Mouse (Mus musculus): ENCODE data around the gene Ephb6.

DNA sequence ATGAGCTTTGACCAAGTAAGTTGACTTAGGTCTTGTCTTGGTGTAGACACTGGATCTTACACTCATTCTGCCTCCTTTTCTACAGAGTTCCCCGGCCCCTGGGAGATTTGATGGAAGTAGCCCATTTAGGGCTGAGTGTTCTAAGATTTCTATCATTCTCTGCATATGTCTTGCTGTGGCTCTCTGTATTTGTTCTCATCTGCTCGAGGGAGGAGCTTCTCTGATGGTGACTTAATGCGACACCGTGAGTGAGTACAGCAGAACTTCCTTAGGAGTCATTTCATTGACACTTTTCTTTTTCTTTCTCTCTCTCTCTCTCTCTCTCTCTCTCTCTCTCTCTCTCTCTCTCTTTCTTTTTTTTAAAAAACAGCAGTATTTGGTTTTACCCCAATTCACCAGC is 38.3 kb upstream of the Ephb6 start:
- TF ChIP-seq POLR2A (IDR thresholded peaks at IDR 0.05; ENCODE audit: low read depth, low read length), result no peak
- TF ChIP-seq CTCF (IDR thresholded peaks at IDR 0.05; ENCODE audit: borderline replicate concordance, insufficient read depth, low read length), result no peak

Measured in embryonic fibroblast, embryonic 13.5 days (primary cell).